Mouse (Mus musculus) thymus, adult 2 months (tissue): ENCODE measurements around the gene Zbtb20. TPM values are rescaled to one million over a fixed set of nuclear protein-coding genes. Genes with fewer than 3 reads are reported as not detected.
A peak's percentile ranks its signal among the peaks of the same experiment; 100 is the strongest.

ENCODE experiments used
- DNase-seq: peaks from one replicate; pipeline ENCODE4 v3.0.0; 2021
- H3K27ac ChIP-seq: fragments of 200-500 bp; 2 replicates; pipeline ENCODE4 v1.5.1; 2012; ENCODE audit warnings: low read length, control low read depth; ENCODE audit not compliant: control insufficient read depth, insufficient read depth
- H3K27me3 ChIP-seq: fragments of 200-500 bp; 2 replicates; pipeline ENCODE4 v1.6.1; 2012; ENCODE audit warnings: mild to moderate bottlenecking, low read length, moderate library complexity, mixed read lengths; ENCODE audit not compliant: control insufficient read depth, insufficient read depth
- H3K36me3 ChIP-seq: fragments of 200-500 bp; 2 replicates; pipeline ENCODE4 v1.6.1; 2012; ENCODE audit warnings: mild to moderate bottlenecking, low read length, moderate library complexity; ENCODE audit not compliant: control insufficient read depth, insufficient read depth
- H3K4me1 ChIP-seq: fragments of 200-500 bp; replicated peaks from 2 replicates; pipeline ENCODE4 v1.6.1; 2012; ENCODE audit warnings: low read length; ENCODE audit not compliant: control insufficient read depth, insufficient read depth
- H3K4me3 ChIP-seq: fragments of 200-500 bp; 2 replicates; pipeline ENCODE4 v1.5.1; 2012; ENCODE audit warnings: mild to moderate bottlenecking, low read length, control low read depth, moderate library complexity; ENCODE audit not compliant: control insufficient read depth, insufficient read depth
- CTCF ChIP-seq: fragments of 200-500 bp; IDR thresholded peaks from 2 replicates; pipeline ENCODE4 v1.5.1; 2012; ENCODE audit warnings: mild to moderate bottlenecking, control low read depth, low read length, moderate library complexity, borderline replicate concordance; ENCODE audit not compliant: control insufficient read depth, poor library complexity, insufficient read depth; ENCODE audit errors: extremely low read depth
- POLR2A ChIP-seq: fragments of 200-500 bp; IDR thresholded peaks from 2 replicates; pipeline ENCODE4 v1.6.1; 2012; ENCODE audit warnings: mild to moderate bottlenecking, low read length, control low read depth, moderate library complexity; ENCODE audit not compliant: control insufficient read depth, poor library complexity, insufficient read depth; ENCODE audit errors: extremely low read depth
- WGBS: fragments of 180-500 bp; shearing (Covaris S2); methylation state at CpG from one replicate; pipeline ENCODE4 v1.1.7; 2018; 5-methylcytosine and 5-hydroxymethylcytosine counted together
- polyA plus RNA-seq: library from polyadenylated mRNA; depleted of rRNA; stranded (reverse); fragments of >200 nt; gene quantifications from 2 replicates; pipeline ENCODE4 v1.2.3, GENCODE M21; 2012

Gene Zbtb20
- polyA plus RNA-seq, 1 experiment: 19.1 TPM

- Histone ChIP-seq H3K27me3 (no peaks in the 10 kb centered on the region), H3K36me3 (no peaks in the 10 kb centered on the region), H3K4me1 (peaks cover 10% of the 10 kb centered on the region), H3K27ac (peak within 1 kb of the TSS; percentile 46; the same call in 1 of the 2 replicates), H3K4me3 (no peak within 1 kb of the TSS)
- TF ChIP-seq CTCF (no peak), POLR2A (no peak)
- WGBS: 28% methylated on average over 7 of the region's 7 CpGs
- DNase-seq: peak; percentile 14
Measured at GRCm38 (mm10) chr16:43663978-43664579, 788.4 kb downstream of the Zbtb20 start, which contains the start of gene Tigit. TSS of gene Tigit (minus strand) at chr16:43664146.

- no peaks in the 10 kb centered on the region for H3K36me3 ChIP-seq
- H3K27ac ChIP-seq: peak overlapping the region; percentile 8; the same call in 1 of the 2 replicates
- DNase-seq: no peak
- H3K4me1 ChIP-seq: peaks cover 10% of the 10 kb centered on the region
- TF ChIP-seq POLR2A (no peak), CTCF (no peak)
- no peak overlapping the region for H3K4me3 ChIP-seq
- no peaks in the 10 kb centered on the region for H3K27me3 ChIP-seq
Measured at GRCm38 (mm10) chr16:43664861-43665260, 789.2 kb downstream of the Zbtb20 start.

DNA sequence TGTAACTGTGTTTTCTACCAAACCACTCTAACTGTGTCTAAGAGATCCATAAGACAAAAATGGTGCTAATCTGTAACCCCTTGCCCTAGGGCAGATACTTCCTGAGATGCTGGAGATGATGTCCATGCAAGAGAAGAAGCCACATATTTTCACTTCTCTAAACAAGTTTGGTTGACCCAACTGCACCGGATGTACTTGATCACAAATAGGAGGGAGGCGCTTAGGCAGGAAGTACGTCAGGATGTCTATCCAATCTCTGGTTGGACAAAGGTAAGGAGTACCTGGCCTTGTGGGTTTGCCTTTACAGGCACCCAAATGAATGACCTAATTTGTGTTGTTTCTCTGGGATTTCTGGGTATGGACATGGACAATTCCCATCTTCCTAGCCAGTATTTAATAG lies 792.6 kb downstream of the Zbtb20 start:
- Histone ChIP-seq H3K27me3 (no peaks in the 10 kb centered on the region), H3K27ac (no peak overlapping the region), H3K36me3 (no peaks in the 10 kb centered on the region), H3K4me1 (peaks cover 10% of the 10 kb centered on the region), H3K4me3 (no peak overlapping the region)
- no peak for TF ChIP-seq CTCF
- TF ChIP-seq POLR2A: no peak
- WGBS: 89% methylated on average over 3 of the region's 3 CpGs
- no peak for DNase-seq

GRCm38 (mm10) chr16:43671972-43672371 lies 796.3 kb downstream of the Zbtb20 start:
- 95% methylated on average over 1 of the region's 1 CpGs for WGBS
- Histone ChIP-seq H3K36me3 (no peaks in the 10 kb centered on the region), H3K27me3 (no peaks in the 10 kb centered on the region), H3K4me3 (no peak overlapping the region), H3K4me1 (no peaks in the 10 kb centered on the region), H3K27ac (no peak overlapping the region)
- no peak for DNase-seq
- TF ChIP-seq CTCF (no peak), POLR2A (no peak)

DNA sequence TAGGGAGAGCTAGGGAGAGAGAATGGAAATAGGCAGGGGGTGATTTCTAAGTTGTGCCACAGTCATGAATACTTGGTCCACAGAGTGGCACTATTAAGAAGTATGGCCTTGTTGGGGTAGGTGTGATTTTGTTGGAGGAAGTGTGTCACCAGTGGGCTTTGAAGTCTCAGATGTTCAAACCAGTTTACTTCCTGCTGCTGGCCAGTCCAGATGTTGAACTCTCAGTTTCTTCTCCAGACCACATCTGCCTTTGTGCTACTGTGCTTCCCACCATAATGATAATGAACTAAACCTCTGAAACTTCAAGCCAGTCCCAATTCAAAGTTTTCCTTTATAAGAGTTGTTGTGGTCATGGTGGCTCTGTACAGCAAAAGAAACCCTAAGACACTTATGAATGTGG lies 797.0 kb downstream of the Zbtb20 start:
- H3K27me3 ChIP-seq: no peaks in the 10 kb centered on the region
- H3K4me3 ChIP-seq: no peak overlapping the region
- DNase-seq: no peak
- no peaks in the 10 kb centered on the region for H3K4me1 ChIP-seq
- TF ChIP-seq CTCF (no peak), POLR2A (no peak)
- H3K36me3 ChIP-seq: no peaks in the 10 kb centered on the region
- no peak overlapping the region for H3K27ac ChIP-seq

- TF ChIP-seq POLR2A (no peak), CTCF (no peak)
- H3K4me1 ChIP-seq: no peaks in the 10 kb centered on the region
- H3K36me3 ChIP-seq: no peaks in the 10 kb centered on the region
- DNase-seq: no peak
- WGBS: 90% methylated on average over 3 of the region's 3 CpGs
- no peak overlapping the region for H3K27ac ChIP-seq
- H3K4me3 ChIP-seq: no peak overlapping the region
- no peaks in the 10 kb centered on the region for H3K27me3 ChIP-seq
Measured at GRCm38 (mm10) chr16:43674400-43674799, 798.7 kb downstream of the Zbtb20 start.

GRCm38 (mm10) chr16:43687968-43688367 lies 812.3 kb downstream of the Zbtb20 start:
- Histone ChIP-seq H3K27ac (no peak overlapping the region), H3K36me3 (no peaks in the 10 kb centered on the region), H3K4me1 (peaks cover 10% of the 10 kb centered on the region), H3K4me3 (no peak overlapping the region), H3K27me3 (no peaks in the 10 kb centered on the region)
- DNase-seq: no peak
- no peak for TF ChIP-seq POLR2A
- TF ChIP-seq CTCF: no peak
- WGBS: 84% methylated on average over 2 of the region's 2 CpGs
